Mouse (Mus musculus) naive thymus-derived CD4-positive, alpha-beta T cell, adult 2 months (primary cell): ENCODE measurements around the gene A430033K04Rik.

Experiments
- DNase-seq: peaks from one replicate; pipeline ENCODE4 v3.0.0-alpha.2; 2011; ENCODE audit warnings: low read depth

Gene A430033K04Rik

DNA sequence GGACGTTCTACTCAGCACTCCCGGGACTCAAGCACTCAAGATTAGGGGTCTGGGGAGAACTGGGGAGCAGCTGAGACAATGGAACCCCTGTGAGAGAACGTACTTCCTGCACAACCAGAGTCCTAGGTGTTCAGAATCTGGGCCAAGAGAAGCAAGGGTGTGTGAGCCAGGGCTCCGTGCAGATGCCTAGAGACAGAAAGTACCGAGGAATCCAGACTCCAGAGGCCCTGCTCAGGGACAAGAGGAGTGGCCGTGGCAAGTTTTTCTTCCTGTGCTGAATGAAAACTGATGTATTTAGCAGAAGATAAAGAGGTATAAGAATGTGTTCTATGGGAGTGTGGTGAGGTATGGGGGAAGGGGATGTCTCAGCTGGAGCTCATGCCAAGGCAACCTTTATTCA lies 74.8 kb downstream of the A430033K04Rik start:
- no peak for DNase-seq
